8 mouse cellular contexts compared by ENCODE assay signal in the genomic region with DNA sequence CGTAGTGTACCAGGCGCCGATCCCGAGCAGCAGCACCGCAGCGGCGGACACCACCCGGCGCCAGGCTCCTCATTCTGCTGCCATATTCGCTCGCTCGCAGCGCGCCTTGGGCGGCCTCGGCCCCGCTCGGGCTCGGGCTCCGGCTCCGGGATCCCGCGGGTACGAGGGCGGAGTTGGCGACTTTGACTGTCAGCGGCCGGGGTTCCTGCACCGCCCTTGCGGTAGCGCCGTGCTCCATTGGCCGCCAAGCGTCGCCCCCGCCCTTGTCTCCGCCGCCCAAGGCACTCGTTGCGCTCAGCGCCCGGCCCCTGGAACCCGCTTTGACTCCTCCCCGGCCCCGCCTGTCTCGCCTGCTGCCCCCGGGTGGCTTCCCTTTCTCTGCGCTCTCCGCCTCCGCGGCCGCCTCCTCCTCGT. TPM values are rescaled to one million over a fixed set of nuclear protein-coding genes. Genes with fewer than 3 reads are reported as not detected.
DNase-seq lines count a peak whose midpoint lies in the region; ATAC-seq lines count a peak whose summit lies in the region.

Gfod1 (minus strand) TSS at position 155 of the 414 bp plus-strand sequence.

- peak; percentile 59 for DNase-seq in MEL-GATA-1-ER (ENCODE audit: extremely low read depth, low read depth)
- DNase-seq in cerebellum, adult 9-10 months: peak; percentile 97
- DNase-seq in frontal cortex, adult 2 months (ENCODE audit: extremely low spot score in 1 of 2, low spot score in 1 of 2): peak; percentile 90 to 97
- peak; percentile 94 for DNase-seq in hindbrain, embryonic 11.5 days (ENCODE audit: low spot score)
- peak; percentile 93 to 95 for DNase-seq in layer of hippocampus, postnatal 10 days (ENCODE audit: low spot score in 2 of 2)
- peak; percentile 99 for DNase-seq in lung, postnatal 10 days
- DNase-seq in ovary, postnatal 36 days (ENCODE audit: low spot score): peak; percentile 98
- DNase-seq in thymus, postnatal 25 days: peak; percentile 97

- no peaks in the 10 kb centered on the region for H3K9me3 ChIP-seq in hindbrain, embryonic 11.5 days (ENCODE audit: control insufficient read depth, low read length)

- 0% methylated on average over 45 of the region's 53 CpGs for WGBS in hindbrain, embryonic 11.5 days

- no peaks in the 10 kb centered on the region for H3K36me3 ChIP-seq in hindbrain, embryonic 11.5 days (ENCODE audit: control insufficient read depth, insufficient read depth, low read length)

- peaks cover 32% of the 10 kb centered on the region for H3K27me3 ChIP-seq in hindbrain, embryonic 11.5 days (ENCODE audit: control insufficient read depth, insufficient read depth, low read length)

- H3K9ac ChIP-seq in hindbrain, embryonic 11.5 days (ENCODE audit: low read depth, low read length): peak within 1 kb of the TSS; percentile 73

- peak within 1 kb of the TSS; percentile 82 for H3K27ac ChIP-seq in hindbrain, embryonic 11.5 days (ENCODE audit: low read depth, low read length)

- peak; percentile 94 for ATAC-seq in hindbrain, embryonic 11.5 days (ENCODE audit: low FRiP score)

- peaks cover 2% of the 10 kb centered on the region; the same call in 1 of the 2 replicates for H3K4me1 ChIP-seq in hindbrain, embryonic 11.5 days (replicated peaks; ENCODE audit: control insufficient read depth, insufficient read depth, low read length)

- H3K4me2 ChIP-seq in hindbrain, embryonic 11.5 days (replicated peaks; ENCODE audit: low read depth, low read length): peak within 1 kb of the TSS; percentile 100

- H3K4me3 ChIP-seq in hindbrain, embryonic 11.5 days (ENCODE audit: low read depth, low read length): peak within 1 kb of the TSS; percentile 67

RNA-seq across cellular contexts. Expression of gene Gfod1, which starts in this region (rescaled TPM):
- 27.0 and 29.0 TPM in 2 replicates for polyA plus RNA-seq in frontal cortex, adult 2 months (2012; rRNA removed)
- polyA plus RNA-seq in hindbrain, embryonic 11.5 days (2014; fragmentation: Nextera tagmentation; extraction: Ambion mirVana): 0.71 and 0.77 TPM in 2 replicates
- 10 to 100 TPM; 42.2 to 42.8 TPM for total RNA-seq in layer of hippocampus, postnatal 10 days (2021)

Comparison
In these comparisons a context has a peak if more than half of its experiments do, and no peak if none do; other contexts are left out.
1. Peak in every context shown above with its lines: DNase-seq, ATAC-seq, H3K4me3 ChIP-seq and H3K27ac ChIP-seq.
2. RNA of gene Gfod1 (polyA plus RNA-seq): 27.0 to 29.0 TPM in frontal cortex, adult 2 months; 0.71 to 0.77 TPM in hindbrain, embryonic 11.5 days; every median in the first group is over 10 times any median in the second.
3. Peak in DNase-seq, ATAC-seq, H3K4me3 ChIP-seq, H3K27ac ChIP-seq, H3K9ac ChIP-seq and H3K4me2 ChIP-seq in hindbrain, embryonic 11.5 days; RNA of the gene not detected or under 1 TPM.